Mouse (Mus musculus): ENCODE data around the gene Lasp1.
A peak's percentile ranks its signal among the peaks of the same experiment; 100 is the strongest.
"Not testable (repeated sequence)": the region's sequence is repeated elsewhere in the genome, so short reads cannot be mapped to it uniquely, and the experiment has no call there.

Lasp1 gene

DNA sequence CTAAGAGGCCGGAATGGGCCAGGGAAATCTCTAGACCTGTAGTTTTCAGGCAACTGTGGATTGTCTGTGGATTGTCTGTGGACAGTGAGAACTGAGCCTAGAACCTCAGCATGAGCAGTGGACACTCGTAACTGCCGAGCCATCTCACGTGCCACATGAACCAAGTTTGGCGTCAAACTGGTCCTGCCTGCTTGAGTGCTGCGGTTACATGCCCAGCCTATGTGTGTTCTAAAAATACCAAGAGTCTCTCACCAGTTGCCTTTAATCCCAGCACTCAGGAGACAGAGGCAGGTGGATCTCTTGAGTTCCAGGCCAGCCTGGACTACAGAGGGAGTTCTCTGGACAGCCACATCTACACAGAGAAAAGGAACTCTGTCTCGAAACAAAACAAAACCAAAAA, 30.6 kb downstream of the Lasp1 start:
- DNase-seq (ENCODE audit: low spot score): no peak

DNA sequence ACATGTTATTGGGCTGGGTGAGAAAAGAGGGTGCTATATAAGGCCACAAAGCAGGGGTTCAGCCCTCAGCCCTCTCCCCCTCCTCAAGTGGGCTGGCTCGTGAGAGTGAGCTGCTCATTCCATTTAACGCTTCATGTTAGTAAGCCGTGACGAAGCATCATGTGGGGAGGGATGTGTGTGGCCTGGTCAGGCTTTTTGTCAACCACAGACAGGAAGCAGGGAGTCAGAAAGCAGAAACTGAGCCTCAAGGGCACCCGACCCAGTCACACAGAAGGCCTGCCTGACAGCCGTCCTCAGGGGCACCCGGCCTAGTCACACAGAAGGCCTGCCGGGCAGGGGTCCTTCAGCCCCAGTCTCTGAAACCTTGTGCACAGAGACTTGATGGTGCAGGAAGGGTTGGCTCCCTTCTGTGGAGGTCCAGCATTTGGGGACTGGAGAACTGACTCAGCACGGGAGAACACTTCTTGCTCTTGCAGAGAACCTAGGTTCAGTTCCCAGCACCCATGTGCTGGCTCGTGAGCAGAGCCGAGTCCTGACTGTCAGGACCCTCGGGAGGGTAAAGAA, 31.2 kb downstream of the Lasp1 start:
- no peak for DNase-seq (ENCODE audit: low spot score)

DNA sequence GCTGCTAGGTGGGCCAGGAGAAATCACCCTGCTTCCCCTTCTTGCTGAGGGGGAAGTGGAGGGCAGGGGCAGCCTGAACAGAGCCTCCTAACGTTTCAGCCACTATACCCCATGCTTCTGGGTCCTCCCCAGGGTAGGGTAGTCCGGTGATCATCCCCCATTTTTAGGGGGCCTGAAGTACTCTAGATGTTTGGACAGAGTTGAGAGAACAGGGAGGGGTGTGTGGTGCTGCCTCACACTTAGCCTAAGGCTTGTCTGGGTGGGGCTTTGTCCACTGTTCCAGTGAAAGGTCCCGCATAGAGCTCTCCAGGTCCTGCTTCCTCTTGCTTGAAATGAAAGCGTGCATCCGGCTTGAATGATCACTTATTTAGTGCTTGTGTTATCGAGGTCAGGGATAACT, 31.7 kb downstream of the Lasp1 start:
- DNase-seq (ENCODE audit: low spot score): no peak

DNA sequence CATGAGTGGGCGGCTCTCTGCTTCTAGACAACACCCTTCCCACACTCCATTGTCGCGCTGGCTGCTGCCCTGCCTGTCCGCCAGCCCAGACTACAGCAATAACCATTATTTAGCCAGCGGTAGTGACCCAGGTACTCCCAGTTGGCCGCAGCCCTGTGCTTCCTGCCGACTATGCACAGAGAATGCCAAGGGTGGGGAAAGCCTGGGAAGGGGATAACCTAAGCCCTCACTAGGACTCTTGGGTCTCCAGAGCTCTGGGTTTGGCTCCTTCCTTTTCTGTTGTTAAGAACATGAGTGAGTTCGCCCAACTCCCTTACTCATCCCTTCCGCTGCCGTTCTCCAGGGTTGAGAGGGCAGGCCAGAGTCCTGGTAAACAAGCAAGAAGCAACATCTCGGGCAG, 33.2 kb downstream of the Lasp1 start:
- no peak for DNase-seq (ENCODE audit: low spot score)

DNA sequence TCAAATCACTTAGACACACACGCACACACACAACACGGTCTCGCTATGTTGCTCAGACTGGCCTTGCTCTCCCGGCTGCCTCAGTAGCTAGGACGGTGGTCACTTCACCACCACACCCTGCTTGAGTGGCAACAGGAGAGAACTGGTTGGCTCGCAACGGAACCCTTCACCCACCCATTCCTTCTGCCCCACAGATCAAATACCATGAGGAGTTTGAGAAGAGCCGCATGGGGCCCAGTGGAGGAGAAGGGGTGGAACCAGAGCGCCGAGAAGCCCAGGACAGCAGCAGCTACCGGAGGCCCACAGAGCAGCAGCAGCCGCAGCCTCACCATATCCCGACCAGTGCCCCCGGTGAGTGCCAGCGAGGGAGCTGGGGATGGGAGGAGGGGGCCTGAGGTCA, 34.6 kb downstream of the Lasp1 start:
- no peak for DNase-seq (ENCODE audit: low spot score)

DNA sequence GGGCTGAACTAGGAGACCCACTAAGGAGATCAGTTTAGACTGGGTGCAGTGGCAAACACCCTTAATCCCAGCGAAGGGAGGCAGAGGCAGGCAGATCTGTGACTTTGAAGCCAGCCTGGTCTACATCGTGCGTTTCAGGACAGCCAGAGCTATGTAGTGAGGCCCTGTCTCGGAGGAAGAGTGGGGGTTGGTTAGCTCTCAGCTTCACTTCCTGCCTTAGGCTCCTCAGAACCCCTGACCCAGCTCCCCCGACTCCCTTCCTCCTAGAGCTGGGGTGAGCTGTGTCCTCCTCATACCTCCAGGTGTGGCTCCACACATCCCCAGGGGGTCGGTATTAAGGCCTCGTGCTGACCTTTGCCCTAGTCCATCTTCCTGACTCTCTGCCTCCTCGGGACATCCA, 37.7 kb downstream of the Lasp1 start:
- no peak for DNase-seq (ENCODE audit: low spot score)

DNA sequence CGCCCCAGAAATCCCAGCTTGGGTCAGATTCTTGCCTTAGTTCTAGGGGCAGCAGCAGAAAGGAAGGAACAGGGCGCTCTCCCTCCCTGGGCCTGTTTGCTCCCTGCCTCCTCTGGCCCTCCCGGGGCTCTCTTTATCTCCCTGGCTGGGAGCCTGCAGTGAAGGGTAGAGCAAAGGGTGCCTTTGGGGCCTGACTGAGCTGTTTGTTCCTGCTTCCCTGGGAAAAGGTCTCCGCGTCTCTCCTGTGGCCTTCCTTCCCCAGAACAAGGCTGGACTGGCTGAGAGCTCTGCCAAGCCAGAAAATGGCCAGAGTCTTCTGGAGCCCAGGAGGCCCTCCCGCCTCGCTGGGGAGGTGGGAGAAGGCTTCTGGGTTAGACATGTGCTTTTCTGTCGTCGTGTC, 38.3 kb downstream of the Lasp1 start:
- not testable (repeated sequence) for DNase-seq (ENCODE audit: low spot score)

DNA sequence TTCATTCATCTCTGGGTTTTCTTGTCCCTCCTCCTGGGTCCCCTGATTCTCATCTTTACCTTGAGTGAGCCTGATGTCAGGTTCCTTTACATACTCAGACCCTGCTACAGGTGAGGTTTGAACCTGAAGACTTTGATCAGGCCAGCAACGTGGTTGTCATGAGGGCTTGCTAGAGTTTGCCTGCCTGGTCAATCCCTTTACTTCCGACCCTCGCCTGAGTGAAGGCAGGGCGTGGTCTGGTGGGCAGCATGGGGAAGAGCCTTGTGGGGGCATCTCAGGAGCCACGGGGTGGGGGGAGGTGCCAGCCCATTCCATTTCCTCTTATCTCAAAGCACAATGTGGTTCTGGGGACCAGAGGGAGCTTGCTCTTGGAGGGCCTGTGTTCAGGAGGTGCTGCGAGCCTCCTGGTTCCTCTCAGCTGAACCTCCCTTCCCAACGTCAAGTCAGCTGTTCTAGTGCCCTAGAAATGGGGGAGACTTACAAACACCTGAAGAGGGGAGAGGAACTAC, 38.9 kb downstream of the Lasp1 start:
- no peak for DNase-seq (ENCODE audit: low spot score)

DNA sequence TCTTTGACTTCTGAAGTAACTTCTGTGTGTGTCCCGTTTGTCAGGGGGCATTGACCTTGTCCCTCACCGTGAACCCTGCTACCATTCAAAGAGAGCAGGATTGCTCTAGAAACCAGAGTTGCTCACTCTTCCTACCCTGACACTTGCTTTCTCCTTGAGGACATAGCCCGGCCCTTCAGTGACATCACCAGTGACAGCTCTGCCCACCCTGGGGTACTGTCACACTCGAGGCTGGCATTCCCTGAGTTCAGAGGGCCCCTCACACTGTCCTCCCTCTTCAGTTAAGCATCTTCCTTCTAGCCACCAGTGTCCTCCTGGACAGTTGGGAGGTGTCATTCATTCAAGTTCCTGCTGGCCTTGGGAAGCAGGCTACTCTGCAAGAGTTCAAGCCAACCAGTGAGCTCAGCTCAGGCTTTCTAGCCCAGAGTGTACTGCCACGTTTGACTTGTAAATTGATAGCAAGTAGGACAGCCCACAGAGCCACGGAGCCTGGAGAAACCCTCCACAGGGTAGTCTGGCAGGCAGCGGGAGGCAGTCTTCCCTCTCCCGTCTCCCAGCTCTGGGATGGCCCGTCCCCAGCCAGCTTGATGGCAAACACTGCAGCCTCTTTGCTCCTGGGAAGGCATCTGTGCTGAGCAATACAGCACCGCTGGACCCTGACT, 40.1 kb downstream of the Lasp1 start:
- no peak for DNase-seq (ENCODE audit: low spot score)

DNA sequence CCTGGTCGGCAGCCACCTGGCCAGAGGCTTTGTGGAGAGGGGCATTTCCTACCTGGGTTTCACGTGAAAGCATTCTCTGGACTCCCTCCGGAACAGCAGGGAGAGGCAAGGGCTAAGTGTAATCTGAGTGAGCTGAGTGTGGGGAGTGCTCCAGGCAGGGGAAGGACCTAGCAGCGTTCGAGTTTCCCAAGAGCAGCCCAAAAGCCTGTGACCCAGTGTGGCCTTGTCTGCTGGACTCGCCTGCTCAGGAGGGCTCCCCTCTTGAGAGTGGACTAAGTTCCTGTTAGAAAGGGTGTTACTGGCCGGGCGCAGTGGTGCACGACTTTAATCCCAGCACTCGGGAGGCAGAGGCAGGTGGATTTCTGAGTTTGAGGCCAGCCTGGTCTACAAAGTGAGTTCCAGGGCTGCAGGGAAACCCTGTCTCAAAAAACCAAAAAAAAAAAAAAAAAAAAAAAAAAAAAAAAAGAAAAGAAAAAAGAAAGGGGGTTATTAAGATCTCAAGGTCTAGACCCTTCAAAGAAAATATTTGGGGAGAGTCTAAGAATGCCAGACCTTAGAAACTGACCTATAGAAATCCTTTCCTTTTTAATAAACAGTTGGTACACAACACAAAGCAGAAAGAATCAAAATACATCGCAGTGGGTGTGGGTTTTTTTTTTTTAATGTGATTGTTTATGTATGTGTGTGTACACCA, 40.8 kb downstream of the Lasp1 start:
- no peak for DNase-seq (ENCODE audit: low spot score)

DNA sequence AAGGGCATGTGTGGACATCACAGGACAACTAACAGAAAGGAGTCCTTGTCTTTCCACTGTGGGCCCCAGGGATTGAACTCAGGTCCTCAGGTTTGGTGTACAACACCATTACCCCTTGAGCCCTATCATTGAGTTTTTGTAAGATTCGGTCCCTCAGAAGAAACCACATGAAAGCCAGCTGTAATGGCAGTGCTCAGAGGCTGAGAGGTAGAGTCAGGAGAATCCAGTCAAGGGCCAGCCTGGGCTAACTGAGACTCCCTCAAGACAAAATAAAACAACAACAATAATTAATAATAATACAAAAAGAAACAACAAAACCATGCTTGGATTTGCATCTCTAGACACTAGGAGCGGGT, 41.3 kb downstream of the Lasp1 start:
- no peak for DNase-seq (ENCODE audit: low spot score)

DNA sequence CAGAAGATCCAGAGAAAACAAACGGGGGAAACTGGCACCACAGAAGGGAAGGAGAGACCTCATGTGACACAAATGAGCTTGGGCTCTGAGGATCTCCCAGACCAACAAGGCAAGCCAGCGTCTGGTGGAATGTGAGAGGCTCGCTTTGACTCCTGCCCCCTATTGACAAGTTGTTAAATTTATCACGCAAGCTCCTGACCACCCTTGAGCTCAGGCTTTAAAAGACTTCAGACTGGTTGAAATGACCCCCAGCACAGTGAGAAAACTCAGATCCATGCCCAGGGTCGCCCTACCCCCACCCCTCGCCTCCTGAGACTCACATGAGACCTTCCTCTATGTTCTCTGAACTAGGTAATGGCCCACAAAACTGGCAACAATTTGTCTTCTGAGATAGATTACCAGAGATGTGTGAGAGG, 41.7 kb downstream of the Lasp1 start, which contains the start of gene B230217C12Rik:
Gene B230217C12Rik, plus strand, starts transcription at position 242 of the 416 bp plus-strand sequence.
- peak; percentile 70 for DNase-seq (ENCODE audit: low spot score)

DNA sequence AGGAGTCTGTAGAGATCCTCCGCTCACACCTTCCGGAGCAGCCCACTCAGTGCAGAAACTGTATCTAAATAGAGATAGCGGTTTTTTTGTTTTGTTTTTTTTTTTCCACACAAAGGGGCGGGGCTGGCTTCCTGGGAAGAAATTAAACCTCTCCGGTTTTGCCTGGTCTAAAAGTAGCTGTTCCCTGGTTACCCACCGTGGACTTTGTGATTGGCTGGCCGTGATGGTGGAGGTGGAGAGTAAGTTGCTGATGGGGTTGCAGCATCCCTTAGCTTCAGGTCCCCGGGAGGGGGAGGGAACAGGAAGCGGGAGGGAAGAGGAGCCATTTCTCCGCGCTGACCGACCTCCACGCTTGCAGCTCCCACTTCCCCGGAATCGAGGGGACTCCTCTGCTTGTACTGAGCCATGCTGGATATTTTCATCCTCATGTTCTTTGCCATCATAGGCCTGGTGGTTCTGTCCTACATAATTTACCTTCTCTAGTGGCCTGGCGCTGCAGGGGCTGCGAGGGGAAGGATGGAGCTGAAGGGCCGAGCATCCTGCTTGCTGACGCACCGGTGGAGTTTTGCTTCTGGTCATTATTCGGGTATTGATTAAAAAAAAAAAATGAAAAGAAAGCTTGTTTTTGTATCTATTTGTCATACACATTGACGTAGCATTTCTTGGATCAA, 42.3 kb downstream of the Lasp1 start:
- peak; percentile 79 for DNase-seq (ENCODE audit: low spot score)

DNA sequence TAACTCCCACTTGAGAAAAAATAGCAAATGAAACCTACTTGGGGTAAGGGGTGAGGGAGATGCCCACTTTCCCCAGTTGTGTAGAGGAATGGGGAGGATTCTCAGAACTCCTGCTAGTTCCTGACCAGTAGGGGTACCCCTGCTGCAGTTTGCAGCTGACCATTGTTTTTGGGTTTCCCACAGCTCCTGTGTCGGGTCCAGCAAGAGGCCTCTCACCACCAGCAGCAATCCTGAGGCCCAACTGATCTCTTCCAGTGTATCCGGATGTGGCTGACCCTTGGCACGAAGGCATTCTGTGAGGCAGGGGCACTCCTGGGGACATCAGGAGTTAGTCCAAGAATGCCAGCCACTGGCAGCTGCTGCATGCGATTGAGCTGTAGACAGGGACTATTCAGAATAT, 43.2 kb downstream of the Lasp1 start:
- DNase-seq (ENCODE audit: low spot score): peak; percentile 32

DNA sequence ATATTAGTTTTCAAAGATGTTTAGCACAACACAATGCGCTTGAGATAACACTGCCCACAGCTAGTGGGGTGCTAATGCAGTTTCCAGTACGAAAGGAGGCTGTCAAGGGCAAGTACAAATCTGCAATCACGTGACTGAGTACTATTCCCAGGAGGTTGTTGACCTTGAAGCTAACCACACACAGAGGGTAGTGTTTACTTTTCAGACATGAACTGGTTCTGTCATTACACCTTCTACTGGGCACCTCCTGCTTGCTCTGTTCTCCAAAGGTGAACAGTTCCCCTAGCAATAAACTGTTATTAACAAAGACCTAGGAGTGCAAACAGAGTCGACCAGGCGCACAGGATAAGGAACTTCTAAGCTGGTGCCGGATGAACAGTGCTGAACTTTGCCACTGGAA, 51.6 kb downstream of the Lasp1 start:
- DNase-seq (ENCODE audit: low spot score): no peak

DNA sequence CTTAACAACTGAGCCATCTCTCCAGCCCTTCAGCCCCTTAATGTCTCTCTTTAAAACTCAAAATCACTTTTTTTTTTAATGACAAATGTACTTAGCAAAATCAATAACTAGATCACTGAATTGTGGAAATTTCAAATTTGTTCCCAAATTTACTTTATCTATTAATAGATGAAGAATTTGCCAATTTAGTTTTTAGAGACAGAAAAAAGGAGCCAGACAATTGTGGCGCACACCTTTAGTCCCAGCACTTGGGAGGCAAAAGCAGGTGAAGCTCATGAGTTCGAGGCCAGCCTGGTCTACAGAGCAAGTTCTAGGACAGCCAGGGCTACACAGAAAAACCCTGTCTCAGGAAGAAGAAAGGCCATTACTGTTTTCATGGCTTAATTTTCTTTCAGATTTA, 52.8 kb downstream of the Lasp1 start:
- DNase-seq (ENCODE audit: low spot score): no peak

DNA sequence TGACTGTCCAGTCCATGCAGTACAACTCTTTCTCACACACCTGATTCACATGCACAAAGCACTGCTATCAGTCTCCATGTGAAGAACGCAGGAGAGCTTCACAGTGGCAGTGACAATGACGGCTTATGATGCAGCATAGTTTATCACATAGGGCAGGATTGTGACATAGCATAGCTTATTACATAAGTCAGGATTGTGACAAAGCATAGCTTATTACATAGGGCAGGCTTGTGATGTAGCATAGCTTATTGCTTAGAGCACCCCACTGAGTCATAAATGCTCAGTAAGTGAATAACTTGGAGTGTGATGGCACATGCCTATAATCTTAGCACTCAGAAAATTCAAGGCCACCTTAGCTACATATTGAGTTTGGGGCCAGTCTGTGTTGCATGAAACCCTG, 56.7 kb downstream of the Lasp1 start:
- DNase-seq (ENCODE audit: low spot score): no peak

DNA sequence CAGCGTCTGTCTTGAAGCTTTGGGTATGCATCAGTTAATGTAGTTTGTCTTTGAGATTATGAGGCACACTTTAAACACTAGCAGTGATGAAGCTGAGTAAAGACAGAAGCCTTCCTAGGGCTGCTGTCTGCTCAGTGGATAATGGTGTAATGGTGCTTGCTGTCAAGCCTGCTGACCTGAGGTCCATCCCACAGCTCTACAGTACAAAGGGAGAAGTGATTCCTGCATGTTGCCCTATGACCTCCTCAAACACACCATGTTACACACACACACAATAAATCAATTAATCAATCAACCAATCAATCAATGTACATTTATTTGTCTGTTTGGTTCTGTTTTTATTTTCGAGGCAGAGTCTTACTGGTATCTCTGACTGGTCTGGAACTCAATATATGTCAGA, 63.3 kb downstream of the Lasp1 start:
- DNase-seq (ENCODE audit: low spot score): no peak

DNA sequence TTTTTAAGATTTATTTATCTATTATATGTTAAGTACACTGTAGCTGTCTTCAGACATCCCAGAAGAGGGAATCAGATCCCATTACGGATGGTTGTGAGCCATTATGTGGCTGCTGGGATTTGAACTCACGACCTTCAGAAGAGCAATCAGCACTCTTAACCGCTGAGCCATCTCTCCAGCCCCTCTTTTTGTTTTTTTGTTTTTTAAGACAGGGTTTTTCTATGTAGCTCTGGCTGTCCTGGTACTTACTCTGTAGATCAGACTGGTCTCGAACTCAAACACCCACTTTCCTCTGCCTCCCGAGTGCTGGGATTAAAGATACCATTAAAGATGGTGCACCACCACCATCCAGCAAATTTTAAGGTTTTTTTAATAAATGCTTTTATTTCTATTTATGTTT, 66.6 kb downstream of the Lasp1 start:
- DNase-seq (ENCODE audit: low spot score): no peak

DNA sequence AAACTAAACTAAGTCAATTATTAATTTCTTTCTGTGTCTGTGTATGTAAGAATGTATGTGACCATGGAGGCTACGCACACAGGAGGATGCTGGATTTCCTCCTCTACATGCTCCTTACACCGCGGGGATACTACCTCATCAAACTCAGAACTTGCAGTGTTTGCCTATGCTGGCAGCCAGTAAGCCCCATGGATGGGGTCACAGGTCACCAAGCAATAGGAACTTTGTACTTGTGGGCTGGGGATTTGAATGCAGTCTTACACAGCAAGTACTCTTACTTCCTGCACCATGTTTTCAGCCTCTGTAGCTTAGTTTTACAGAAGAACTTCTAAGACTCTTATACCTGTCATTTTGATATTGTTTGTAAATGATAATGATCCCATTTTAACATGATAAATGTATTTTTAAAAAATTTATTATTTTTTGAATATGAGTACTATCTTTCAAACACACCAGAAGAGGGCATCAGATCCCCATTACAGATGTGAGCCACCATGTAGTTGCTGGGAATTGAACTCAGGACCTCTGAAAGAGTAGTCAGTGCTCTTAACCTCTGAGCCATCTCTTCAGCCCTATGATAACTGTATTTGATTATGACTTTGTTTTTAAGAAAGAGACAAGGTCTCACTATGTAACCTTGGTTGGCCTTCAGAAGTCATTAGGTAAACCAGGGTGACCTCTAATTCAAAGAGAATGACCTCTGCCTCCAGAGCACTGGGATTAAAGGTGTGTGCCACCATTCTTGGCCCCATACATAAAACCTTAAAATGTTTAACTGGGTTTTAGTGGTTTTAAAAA, 67.5 kb downstream of the Lasp1 start:
- no peak for DNase-seq (ENCODE audit: low spot score)

DNA sequence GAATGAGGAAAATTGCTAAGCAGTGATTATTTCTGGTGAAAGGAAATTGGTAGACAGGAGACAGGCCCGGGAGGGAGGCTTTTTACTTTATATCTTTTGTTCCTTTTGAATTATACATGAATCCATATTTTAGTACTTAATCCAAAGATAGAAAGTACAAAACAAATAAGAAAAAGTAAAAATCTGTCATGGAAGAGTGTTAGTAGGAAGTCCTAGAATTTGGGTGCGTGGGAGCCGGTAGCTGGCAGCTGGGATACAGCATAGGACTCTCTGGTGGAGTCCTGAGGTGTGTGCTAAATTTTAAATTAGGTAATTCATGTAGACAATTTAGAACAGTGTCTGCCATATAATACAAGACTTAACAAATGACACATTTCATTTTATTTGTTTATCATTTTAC, 68.8 kb downstream of the Lasp1 start:
- DNase-seq (ENCODE audit: low spot score): no peak

DNA sequence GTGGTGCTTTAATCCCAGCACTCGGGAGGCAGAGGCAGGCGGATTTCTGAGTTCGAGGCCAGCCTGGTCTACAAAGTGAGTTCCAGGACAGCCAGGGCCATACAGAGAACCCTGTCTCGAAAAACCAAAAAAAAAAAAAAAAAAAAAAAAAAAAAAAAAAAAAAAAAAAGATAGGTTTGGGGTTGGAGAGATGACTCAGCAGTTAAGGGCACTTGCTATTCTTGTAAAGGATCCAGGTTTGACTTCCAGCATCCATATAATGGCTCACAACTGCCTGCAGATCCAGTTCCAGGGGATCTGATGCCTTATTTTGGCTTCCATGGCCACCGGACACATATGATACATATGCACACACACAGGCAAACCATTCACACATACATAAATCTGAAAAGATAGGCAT, 73.6 kb downstream of the Lasp1 start:
- not testable (repeated sequence) for DNase-seq (ENCODE audit: low spot score)

Data from retina, embryonic 14.5 days (tissue).